Mouse (Mus musculus): ENCODE data around the gene Amigo2. TPM values are rescaled to one million over a fixed set of nuclear protein-coding genes. Genes with fewer than 3 reads are reported as not detected.

Amigo2 gene
- polyA plus RNA-seq, 1 experiment from 2014 or later, result 0.74 TPM

DNA sequence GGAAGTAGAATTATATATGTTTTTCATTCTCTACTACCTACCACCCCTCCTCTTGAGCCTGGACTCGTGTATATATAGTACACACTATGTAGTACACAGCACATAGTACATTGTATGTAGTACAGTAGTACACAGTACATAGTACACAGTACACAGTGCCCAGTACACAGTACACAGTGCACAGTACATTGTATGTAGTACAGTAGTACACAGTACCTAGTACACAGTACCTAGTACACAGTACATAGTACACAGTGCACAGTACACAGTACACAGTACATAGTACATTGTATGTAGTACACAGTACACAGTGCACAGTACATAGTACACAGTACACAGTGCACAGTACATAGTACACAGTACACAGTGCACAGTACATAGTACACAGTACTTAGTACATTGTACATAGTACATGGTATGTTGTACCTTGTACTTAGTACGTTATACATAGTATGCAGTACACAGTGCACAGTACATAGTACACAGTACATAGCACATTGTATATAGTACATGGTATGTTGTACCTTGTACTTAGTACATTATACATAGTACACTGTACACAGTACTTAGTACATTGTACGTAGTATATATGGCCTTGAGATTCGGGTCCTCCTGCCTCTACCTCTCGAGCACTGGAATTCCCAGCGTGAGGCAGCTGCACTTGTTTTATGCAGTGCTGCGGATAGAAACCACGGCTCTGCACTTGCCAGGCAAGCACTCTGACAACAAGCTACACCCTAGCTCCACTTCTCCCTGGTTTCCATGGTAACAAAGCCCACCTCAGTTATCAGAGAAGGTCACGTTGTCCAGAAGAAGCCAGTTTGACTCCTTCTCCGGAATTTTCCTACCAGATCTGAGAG, 34.9 kb upstream of the Amigo2 start:
- DNase-seq (no peak), ATAC-seq (ENCODE audit: low read depth) (no peak)
- Histone ChIP-seq H3K4me3 (replicated peaks) (no peak overlapping the region), H3K4me1 (replicated peaks) (no peaks in the 10 kb centered on the region; the same call in 1 of the 2 replicates), H3K9ac (no peak overlapping the region), H3K27ac (no peak overlapping the region), H3K36me3 (no peaks in the 10 kb centered on the region), H3K27me3 (no peaks in the 10 kb centered on the region), H3K9me3 (replicated peaks) (no peaks in the 10 kb centered on the region), H3K4me2 (no peak overlapping the region)
- 69% methylated on average over 10 of the region's 10 CpGs for WGBS (ENCODE audit: insufficient replicate concordance)

- no peaks in the 10 kb centered on the region for H3K27me3 ChIP-seq
- no peak overlapping the region for H3K9ac ChIP-seq
- no peak overlapping the region for H3K27ac ChIP-seq
- no peaks in the 10 kb centered on the region for H3K36me3 ChIP-seq
- no peaks in the 10 kb centered on the region; the same call in 1 of the 2 replicates for H3K4me1 ChIP-seq (replicated peaks)
- no peaks in the 10 kb centered on the region for H3K9me3 ChIP-seq (replicated peaks)
- ATAC-seq (ENCODE audit: low read depth), result no peak
- DNase-seq, result no peak
- 54% methylated on average over 9 of the region's 9 CpGs for WGBS (ENCODE audit: insufficient replicate concordance)
- no peak overlapping the region for H3K4me2 ChIP-seq
- no peak overlapping the region for H3K4me3 ChIP-seq (replicated peaks)
These were observed 33.7 kb upstream of the Amigo2 start for GRCm38 (mm10) chr15:97280776-97281175.

GRCm38 (mm10) chr15:97280131-97280530, 33.0 kb upstream of the Amigo2 start:
- ATAC-seq (ENCODE audit: low read depth), result no peak
- Histone ChIP-seq H3K27me3 (no peaks in the 10 kb centered on the region), H3K4me1 (replicated peaks) (no peaks in the 10 kb centered on the region; the same call in 1 of the 2 replicates), H3K4me2 (no peak overlapping the region), H3K4me3 (replicated peaks) (no peak overlapping the region), H3K36me3 (no peaks in the 10 kb centered on the region), H3K9me3 (replicated peaks) (no peaks in the 10 kb centered on the region), H3K9ac (no peak overlapping the region), H3K27ac (no peak overlapping the region)
- 85% methylated on average over 8 of the region's 8 CpGs for WGBS (ENCODE audit: insufficient replicate concordance)
- DNase-seq, result no peak

DNA sequence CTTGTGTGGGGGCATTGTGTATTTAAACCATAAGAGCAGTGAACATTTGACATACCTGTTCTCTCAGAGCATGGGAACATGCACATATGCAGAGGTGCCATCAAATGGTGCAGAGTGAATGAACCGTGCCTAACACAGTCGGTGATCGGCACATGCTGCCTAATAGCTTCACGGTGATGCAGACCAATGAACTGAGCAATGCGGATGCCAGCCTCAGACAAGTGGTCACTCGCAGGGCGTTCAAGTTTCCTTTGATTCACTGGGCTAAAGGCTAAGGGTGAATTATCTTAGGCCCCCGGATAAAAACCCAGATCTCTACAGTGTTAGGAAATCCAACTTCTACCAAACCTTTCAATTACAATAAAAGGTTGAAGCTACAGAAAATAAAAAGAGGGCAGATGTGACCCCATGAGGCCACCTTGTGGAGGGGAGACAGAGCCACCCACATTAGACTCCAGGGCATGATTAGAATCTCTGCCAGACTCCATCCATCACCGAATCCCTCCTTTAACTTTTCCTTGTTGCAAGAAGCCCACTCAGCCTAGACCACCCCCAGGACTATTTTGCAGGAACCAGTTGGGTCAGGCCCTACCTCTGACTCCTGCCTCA, 31.4 kb upstream of the Amigo2 start:
- Histone ChIP-seq H3K9ac (no peak overlapping the region), H3K4me2 (no peak overlapping the region), H3K4me3 (replicated peaks) (no peak overlapping the region), H3K9me3 (replicated peaks) (no peaks in the 10 kb centered on the region), H3K27ac (no peak overlapping the region), H3K4me1 (replicated peaks) (no peaks in the 10 kb centered on the region; the same call in 1 of the 2 replicates), H3K36me3 (no peaks in the 10 kb centered on the region), H3K27me3 (no peaks in the 10 kb centered on the region)
- DNase-seq (no peak), ATAC-seq (ENCODE audit: low read depth) (no peak)
- WGBS (ENCODE audit: insufficient replicate concordance), result 80% methylated on average over 9 of the region's 9 CpGs

DNA sequence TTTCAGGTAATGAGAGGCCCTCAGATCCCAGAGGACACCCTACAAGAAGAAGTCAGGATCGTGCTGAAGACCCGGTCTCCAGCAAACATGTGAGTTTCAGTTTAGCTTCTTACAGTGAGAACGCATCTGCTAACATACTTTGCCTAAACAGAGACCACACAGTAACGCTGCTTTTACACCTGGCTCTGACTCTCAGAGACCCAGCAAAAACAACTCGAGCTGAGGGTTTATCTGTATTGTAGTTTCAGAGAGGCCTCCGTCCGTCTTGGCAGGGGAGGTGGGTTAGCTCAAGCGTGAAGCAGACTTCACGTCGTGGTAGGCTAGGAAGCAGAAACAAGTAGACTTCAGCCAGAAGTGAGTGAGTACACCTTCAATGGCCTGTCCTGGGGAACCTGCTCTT, 30.2 kb upstream of the Amigo2 start:
- Histone ChIP-seq H3K9me3 (replicated peaks) (no peaks in the 10 kb centered on the region), H3K4me3 (replicated peaks) (no peak overlapping the region), H3K4me1 (replicated peaks) (peaks cover under 1% of the 10 kb centered on the region; the same call in 1 of the 2 replicates), H3K27me3 (no peaks in the 10 kb centered on the region), H3K4me2 (no peak overlapping the region), H3K36me3 (no peaks in the 10 kb centered on the region), H3K9ac (no peak overlapping the region), H3K27ac (no peak overlapping the region)
- DNase-seq (no peak), ATAC-seq (ENCODE audit: low read depth) (no peak)
- 74% methylated on average over 10 of the region's 10 CpGs for WGBS (ENCODE audit: insufficient replicate concordance)

GRCm38 (mm10) chr15:97276660-97277153, 29.6 kb upstream of the Amigo2 start:
- H3K27ac ChIP-seq, result no peak overlapping the region
- WGBS (ENCODE audit: insufficient replicate concordance), result 72% methylated on average over 20 of the region's 20 CpGs
- no peaks in the 10 kb centered on the region for H3K36me3 ChIP-seq
- no peak overlapping the region for H3K4me3 ChIP-seq (replicated peaks)
- H3K4me1 ChIP-seq (replicated peaks), result peaks cover 5% of the 10 kb centered on the region; the same call in 1 of the 2 replicates
- no peaks in the 10 kb centered on the region for H3K27me3 ChIP-seq
- DNase-seq (no peak), ATAC-seq (ENCODE audit: low read depth) (no peak)
- H3K9ac ChIP-seq, result no peak overlapping the region
- no peaks in the 10 kb centered on the region for H3K9me3 ChIP-seq (replicated peaks)
- H3K4me2 ChIP-seq, result no peak overlapping the region

DNA sequence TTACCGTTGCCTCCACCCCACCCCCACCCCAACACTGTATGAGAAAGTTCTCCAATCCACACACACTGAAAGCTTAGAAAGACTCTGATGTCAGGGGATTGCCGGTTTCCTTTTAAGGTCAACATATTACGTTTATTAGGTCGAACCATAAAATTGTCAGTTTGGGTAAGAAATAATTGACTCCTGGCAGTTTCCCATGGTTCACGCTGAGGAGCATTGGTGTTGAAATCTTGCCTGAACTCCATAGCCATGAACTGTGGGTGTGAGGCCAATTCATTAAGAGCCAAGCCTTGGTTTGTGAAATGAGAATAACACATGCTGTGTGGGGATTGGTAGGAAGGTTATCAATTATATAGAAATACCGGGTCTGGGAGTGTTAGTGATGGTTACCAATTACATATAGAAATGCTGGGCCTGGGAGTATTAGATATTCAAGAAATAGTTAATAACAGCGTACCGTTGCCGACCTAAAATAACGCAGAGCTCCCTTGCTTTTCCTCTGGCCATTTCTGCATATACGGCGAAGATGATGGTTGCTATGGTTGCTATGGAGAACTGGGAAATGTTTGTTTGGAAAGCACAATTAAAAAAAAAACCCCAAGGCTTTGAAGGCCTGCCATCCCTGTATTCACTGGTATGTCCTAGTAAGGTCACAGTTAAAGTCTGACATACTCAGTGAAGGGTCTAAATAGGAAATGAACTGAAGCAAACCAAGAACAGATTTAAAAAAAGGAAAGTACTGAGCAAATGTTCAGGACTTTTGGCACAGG, 28.7 kb upstream of the Amigo2 start:
- no peak overlapping the region for H3K9ac ChIP-seq
- H3K4me2 ChIP-seq, result no peak overlapping the region
- no peaks in the 10 kb centered on the region for H3K36me3 ChIP-seq
- peaks cover 7% of the 10 kb centered on the region; the same call in 1 of the 2 replicates for H3K4me1 ChIP-seq (replicated peaks)
- no peak overlapping the region for H3K4me3 ChIP-seq (replicated peaks)
- H3K27me3 ChIP-seq, result no peaks in the 10 kb centered on the region
- 79% methylated on average over 12 of the region's 12 CpGs for WGBS (ENCODE audit: insufficient replicate concordance)
- no peaks in the 10 kb centered on the region for H3K9me3 ChIP-seq (replicated peaks)
- DNase-seq (no peak), ATAC-seq (ENCODE audit: low read depth) (no peak)
- H3K27ac ChIP-seq, result no peak overlapping the region

- no peak overlapping the region for H3K27ac ChIP-seq
- peaks cover 7% of the 10 kb centered on the region; the same call in 1 of the 2 replicates for H3K4me1 ChIP-seq (replicated peaks)
- no peaks in the 10 kb centered on the region for H3K27me3 ChIP-seq
- H3K9me3 ChIP-seq (replicated peaks), result no peaks in the 10 kb centered on the region
- H3K4me2 ChIP-seq, result no peak overlapping the region
- DNase-seq, result no peak
- ATAC-seq (ENCODE audit: low read depth), result no peak
- 72% methylated on average over 3 of the region's 3 CpGs for WGBS (ENCODE audit: insufficient replicate concordance)
- no peaks in the 10 kb centered on the region for H3K36me3 ChIP-seq
- no peak overlapping the region for H3K9ac ChIP-seq
- no peak overlapping the region for H3K4me3 ChIP-seq (replicated peaks)
These were observed 25.7 kb upstream of the Amigo2 start for GRCm38 (mm10) chr15:97272831-97273230.

DNA sequence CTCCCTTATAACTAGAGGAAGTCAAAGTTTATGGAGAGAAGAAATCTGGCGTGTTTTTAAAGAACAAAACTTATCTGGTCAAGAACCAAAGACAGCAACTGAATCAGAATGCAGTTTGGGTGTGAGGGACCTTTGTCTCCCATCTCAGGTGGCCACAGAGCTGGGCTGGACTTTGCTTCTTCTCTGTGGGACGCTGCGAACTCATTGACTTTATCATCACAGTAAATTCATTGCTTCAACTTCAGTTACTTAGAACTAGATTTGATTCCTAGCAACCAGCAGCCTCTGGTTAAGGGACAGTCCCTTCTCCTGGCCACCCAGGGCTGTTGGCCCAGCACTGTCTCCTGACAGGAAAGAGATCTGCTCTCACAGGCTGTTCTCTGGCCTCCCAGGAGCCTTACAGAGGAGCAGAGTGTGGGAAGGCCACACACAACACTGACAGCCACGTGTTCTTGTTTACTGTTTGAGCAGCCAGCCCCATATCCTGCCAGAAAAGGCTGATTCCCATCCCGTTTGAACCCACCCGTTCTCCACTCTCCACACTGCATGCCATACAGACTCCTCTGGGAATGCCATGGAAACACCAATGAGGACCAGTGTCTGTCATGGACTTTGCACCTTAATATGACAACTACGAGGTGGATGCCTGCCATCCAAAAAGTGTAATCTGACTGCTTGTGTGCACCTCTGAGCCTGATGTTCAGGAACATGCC, 25.1 kb upstream of the Amigo2 start:
- WGBS (ENCODE audit: insufficient replicate concordance), result 45% methylated on average over 7 of the region's 7 CpGs
- Histone ChIP-seq H3K4me3 (replicated peaks) (no peak overlapping the region), H3K4me2 (no peak overlapping the region), H3K27me3 (no peaks in the 10 kb centered on the region), H3K9me3 (replicated peaks) (no peaks in the 10 kb centered on the region), H3K36me3 (no peaks in the 10 kb centered on the region), H3K27ac (no peak overlapping the region), H3K9ac (no peak overlapping the region), H3K4me1 (replicated peaks) (peaks cover 7% of the 10 kb centered on the region; the same call in 1 of the 2 replicates)
- DNase-seq (no peak), ATAC-seq (ENCODE audit: low read depth) (no peak)

DNA sequence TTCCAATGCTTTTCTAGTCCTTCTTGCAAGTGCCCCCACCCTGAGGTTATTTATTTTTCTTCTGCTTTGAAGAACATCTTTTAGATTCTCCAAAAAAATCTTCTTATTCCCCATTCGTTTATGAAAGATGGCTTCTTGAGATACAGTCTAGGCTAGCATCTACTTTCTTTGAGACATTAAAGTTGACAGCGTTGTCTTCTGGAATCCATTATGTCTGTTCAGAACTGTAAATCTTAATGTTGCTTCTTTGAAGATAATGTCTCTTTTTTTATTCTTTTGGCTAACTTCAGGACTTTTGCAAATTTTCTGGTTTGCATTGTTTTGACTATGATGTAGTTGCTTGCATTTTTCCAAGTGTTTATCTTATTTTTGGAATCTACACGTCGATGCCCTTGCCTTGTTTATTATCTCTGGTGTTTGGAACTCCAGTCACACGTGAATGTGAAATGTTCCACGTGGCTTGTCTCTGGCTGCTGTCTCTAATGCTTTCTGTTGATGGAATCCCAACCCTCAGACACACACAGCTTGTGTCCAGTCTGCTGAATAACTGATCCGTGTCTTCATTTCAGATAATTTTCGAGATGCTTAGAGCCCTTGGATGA, 20.1 kb upstream of the Amigo2 start:
- H3K36me3 ChIP-seq, result no peaks in the 10 kb centered on the region
- ATAC-seq (ENCODE audit: low read depth) (no peak), DNase-seq (no peak)
- H3K27ac ChIP-seq, result no peak overlapping the region
- H3K9me3 ChIP-seq (replicated peaks), result no peaks in the 10 kb centered on the region
- H3K9ac ChIP-seq, result no peak overlapping the region
- H3K27me3 ChIP-seq, result no peaks in the 10 kb centered on the region
- WGBS (ENCODE audit: insufficient replicate concordance), result 59% methylated on average over 8 of the region's 8 CpGs
- H3K4me1 ChIP-seq (replicated peaks), result peaks cover 5% of the 10 kb centered on the region; the same call in 1 of the 2 replicates
- H3K4me3 ChIP-seq (replicated peaks), result no peak overlapping the region
- H3K4me2 ChIP-seq, result no peak overlapping the region

Data from liver, embryonic 13.5 days (tissue).